Mouse (Mus musculus): Measurements from ENCODE around the gene E130114P18Rik. TPM values are rescaled to one million over a fixed set of nuclear protein-coding genes. Genes with fewer than 3 reads are reported as not detected.
A peak's percentile ranks its signal among the peaks of the same experiment; 100 is the strongest.

The E130114P18Rik gene
- polyA plus RNA-seq, 1 experiment from 2014 or later = 26.3 TPM

DNA sequence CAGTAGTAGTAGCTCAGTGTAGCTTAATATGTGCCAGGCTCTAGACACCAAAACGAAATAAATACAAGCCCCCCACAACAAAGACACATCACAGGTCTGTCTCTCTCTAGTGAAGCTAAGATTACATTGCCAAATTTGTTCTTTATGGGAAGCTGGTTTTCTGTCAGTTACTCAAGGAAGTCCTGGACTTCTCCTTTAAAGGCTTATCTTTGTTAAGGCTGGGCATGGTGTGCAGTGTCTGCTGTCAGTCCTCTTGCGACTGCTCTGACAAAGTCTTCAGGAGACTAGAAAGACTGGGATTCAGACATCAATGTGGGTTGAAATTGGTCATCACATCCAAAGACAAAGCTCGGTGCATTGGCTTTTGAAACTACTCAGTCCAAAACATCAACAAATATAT, 31.0 kb upstream of the E130114P18Rik start:
- H3K4me2 ChIP-seq (replicated peaks) = no peak overlapping the region
- no peaks in the 10 kb centered on the region for H3K27me3 ChIP-seq (ENCODE audit: control insufficient read depth, insufficient read depth, low read length)
- no peak overlapping the region for H3K9ac ChIP-seq
- H3K36me3 ChIP-seq (replicated peaks; ENCODE audit: control insufficient read depth, insufficient read depth) = no peaks in the 10 kb centered on the region
- WGBS = 91% methylated on average over 3 of the region's 3 CpGs
- no peaks in the 10 kb centered on the region for H3K9me3 ChIP-seq (ENCODE audit: control insufficient read depth, low read length)
- peaks cover 11% of the 10 kb centered on the region for H3K4me1 ChIP-seq (replicated peaks; ENCODE audit: control insufficient read depth, insufficient read depth, low read length)
- no peak for DNase-seq (ENCODE audit: low spot score)
- H3K27ac ChIP-seq = no peak overlapping the region
- no peak for ATAC-seq (ENCODE audit: low FRiP score)
- no peak overlapping the region for H3K4me3 ChIP-seq (replicated peaks; ENCODE audit: low read length)

DNA sequence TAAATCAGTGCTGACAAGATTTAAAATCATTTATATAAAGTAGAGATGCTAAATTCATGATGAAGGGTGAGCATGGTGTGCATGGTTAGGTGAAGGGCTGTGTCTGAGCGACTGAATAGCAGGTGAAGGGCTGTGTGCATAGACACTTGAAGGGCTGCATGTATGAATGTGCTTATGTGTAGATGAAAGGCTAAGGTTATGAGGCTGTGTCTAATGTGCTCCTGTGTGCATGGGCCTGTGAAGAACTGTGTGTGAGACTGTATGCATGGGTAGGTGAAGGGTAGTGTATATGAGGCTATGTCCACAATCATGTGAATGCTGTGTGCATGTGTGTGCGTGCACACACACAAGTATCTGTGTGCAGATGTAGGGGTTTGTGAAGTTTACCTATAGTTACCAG, 29.0 kb upstream of the E130114P18Rik start:
- Histone ChIP-seq H3K4me2 (replicated peaks) (no peak overlapping the region), H3K9ac (no peak overlapping the region), H3K36me3 (replicated peaks; ENCODE audit: control insufficient read depth, insufficient read depth) (no peaks in the 10 kb centered on the region), H3K4me3 (replicated peaks; ENCODE audit: low read length) (no peak overlapping the region), H3K27me3 (ENCODE audit: control insufficient read depth, insufficient read depth, low read length) (no peaks in the 10 kb centered on the region), H3K9me3 (ENCODE audit: control insufficient read depth, low read length) (peaks cover 8% of the 10 kb centered on the region; the same call in 1 of the 2 replicates), H3K27ac (peak overlapping the region; percentile 26; the same call in 1 of the 2 replicates), H3K4me1 (replicated peaks; ENCODE audit: control insufficient read depth, insufficient read depth, low read length) (peaks cover 11% of the 10 kb centered on the region)
- ATAC-seq (ENCODE audit: low FRiP score) (no peak), DNase-seq (ENCODE audit: low spot score) (no peak)
- 79% methylated on average over 2 of the region's 2 CpGs for WGBS

- ATAC-seq (ENCODE audit: low FRiP score) = peak; percentile 65; the same call in 1 of the 2 replicates
- Histone ChIP-seq H3K4me1 (replicated peaks; ENCODE audit: control insufficient read depth, insufficient read depth, low read length) (peaks cover 11% of the 10 kb centered on the region), H3K9ac (no peak overlapping the region), H3K27ac (no peak overlapping the region), H3K9me3 (ENCODE audit: control insufficient read depth, low read length) (peaks cover 8% of the 10 kb centered on the region; the same call in 1 of the 2 replicates), H3K4me3 (replicated peaks; ENCODE audit: low read length) (no peak overlapping the region), H3K27me3 (ENCODE audit: control insufficient read depth, insufficient read depth, low read length) (no peaks in the 10 kb centered on the region), H3K4me2 (replicated peaks) (no peak overlapping the region), H3K36me3 (replicated peaks; ENCODE audit: control insufficient read depth, insufficient read depth) (no peaks in the 10 kb centered on the region)
- WGBS = 26% methylated on average over 7 of the region's 7 CpGs
- no peak for DNase-seq (ENCODE audit: low spot score)
Measured at GRCm38 (mm10) chr4:97805896-97806808, 28.3 kb upstream of the E130114P18Rik start.

DNA sequence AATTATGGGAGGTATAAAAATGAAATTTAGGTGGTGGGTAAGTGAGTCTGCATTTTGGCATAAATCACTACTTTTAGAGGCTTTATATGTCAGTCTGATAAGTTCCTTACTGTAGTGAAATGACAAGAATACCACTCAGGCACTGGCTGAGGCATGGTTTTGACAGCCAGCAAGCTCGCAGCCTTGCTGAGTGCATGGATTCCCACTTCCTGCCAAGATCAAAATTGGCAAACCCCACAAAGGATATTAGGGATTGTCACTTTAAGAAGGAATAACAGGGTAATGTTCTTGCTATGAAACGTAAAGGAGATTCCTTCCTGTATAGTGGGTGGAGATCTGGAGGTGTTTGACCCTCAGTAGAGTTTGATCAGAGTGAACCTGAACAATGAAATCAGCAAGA, 27.4 kb upstream of the E130114P18Rik start:
- Histone ChIP-seq H3K27ac (no peak overlapping the region), H3K9ac (no peak overlapping the region), H3K4me1 (replicated peaks; ENCODE audit: control insufficient read depth, insufficient read depth, low read length) (peaks cover 10% of the 10 kb centered on the region), H3K4me2 (replicated peaks) (no peak overlapping the region; the same call in 1 of the 2 replicates), H3K27me3 (ENCODE audit: control insufficient read depth, insufficient read depth, low read length) (no peaks in the 10 kb centered on the region), H3K9me3 (ENCODE audit: control insufficient read depth, low read length) (peaks cover 8% of the 10 kb centered on the region; the same call in 1 of the 2 replicates), H3K36me3 (replicated peaks; ENCODE audit: control insufficient read depth, insufficient read depth) (no peaks in the 10 kb centered on the region), H3K4me3 (replicated peaks; ENCODE audit: low read length) (no peak overlapping the region)
- 34% methylated on average over 2 of the region's 2 CpGs for WGBS
- DNase-seq (ENCODE audit: low spot score) = no peak
- ATAC-seq (ENCODE audit: low FRiP score) = no peak

DNA sequence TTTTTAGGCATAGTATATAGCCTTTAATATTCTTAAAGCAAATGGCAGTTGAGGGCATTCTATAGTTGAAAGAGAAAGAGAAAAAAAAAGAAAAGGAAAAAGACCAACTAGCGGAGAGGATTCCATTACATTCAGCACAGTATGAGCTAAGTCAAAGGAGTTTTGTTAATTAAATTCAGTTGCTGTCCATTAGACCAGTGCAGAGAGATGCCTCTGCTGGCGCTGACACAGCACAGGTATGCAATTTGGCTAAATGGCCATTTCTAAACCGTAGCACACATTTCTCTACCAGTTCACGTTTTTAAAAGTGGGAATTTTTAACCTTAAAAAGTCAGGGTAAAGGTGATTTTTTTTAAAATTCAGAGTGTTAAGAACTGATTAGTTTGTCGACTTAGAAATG, 26.8 kb upstream of the E130114P18Rik start:
- Histone ChIP-seq H3K4me1 (replicated peaks; ENCODE audit: control insufficient read depth, insufficient read depth, low read length) (peaks cover 4% of the 10 kb centered on the region), H3K9me3 (ENCODE audit: control insufficient read depth, low read length) (peaks cover 8% of the 10 kb centered on the region; the same call in 1 of the 2 replicates), H3K36me3 (replicated peaks; ENCODE audit: control insufficient read depth, insufficient read depth) (no peaks in the 10 kb centered on the region), H3K4me3 (replicated peaks; ENCODE audit: low read length) (no peak overlapping the region), H3K27ac (no peak overlapping the region), H3K9ac (no peak overlapping the region), H3K27me3 (ENCODE audit: control insufficient read depth, insufficient read depth, low read length) (no peaks in the 10 kb centered on the region), H3K4me2 (replicated peaks) (no peak overlapping the region)
- WGBS = 59% methylated on average over 5 of the region's 5 CpGs
- ATAC-seq (ENCODE audit: low FRiP score) (no peak), DNase-seq (ENCODE audit: low spot score) (no peak)

- WGBS = 47% methylated on average over 3 of the region's 3 CpGs
- Histone ChIP-seq H3K4me3 (replicated peaks; ENCODE audit: low read length) (no peak overlapping the region), H3K27me3 (ENCODE audit: control insufficient read depth, insufficient read depth, low read length) (no peaks in the 10 kb centered on the region), H3K36me3 (replicated peaks; ENCODE audit: control insufficient read depth, insufficient read depth) (no peaks in the 10 kb centered on the region), H3K4me1 (replicated peaks; ENCODE audit: control insufficient read depth, insufficient read depth, low read length) (peaks cover 4% of the 10 kb centered on the region; the same call in 1 of the 2 replicates), H3K9me3 (ENCODE audit: control insufficient read depth, low read length) (peaks cover 8% of the 10 kb centered on the region; the same call in 1 of the 2 replicates), H3K4me2 (replicated peaks) (no peak overlapping the region), H3K27ac (no peak overlapping the region), H3K9ac (no peak overlapping the region)
- no peak for DNase-seq (ENCODE audit: low spot score)
- ATAC-seq (ENCODE audit: low FRiP score) = no peak
Measured at GRCm38 (mm10) chr4:97803791-97804190, 25.9 kb upstream of the E130114P18Rik start.

- no peak overlapping the region for H3K27ac ChIP-seq
- no peak for ATAC-seq (ENCODE audit: low FRiP score)
Measured at GRCm38 (mm10) chr4:97796505-97796904, 18.6 kb upstream of the E130114P18Rik start.

DNA sequence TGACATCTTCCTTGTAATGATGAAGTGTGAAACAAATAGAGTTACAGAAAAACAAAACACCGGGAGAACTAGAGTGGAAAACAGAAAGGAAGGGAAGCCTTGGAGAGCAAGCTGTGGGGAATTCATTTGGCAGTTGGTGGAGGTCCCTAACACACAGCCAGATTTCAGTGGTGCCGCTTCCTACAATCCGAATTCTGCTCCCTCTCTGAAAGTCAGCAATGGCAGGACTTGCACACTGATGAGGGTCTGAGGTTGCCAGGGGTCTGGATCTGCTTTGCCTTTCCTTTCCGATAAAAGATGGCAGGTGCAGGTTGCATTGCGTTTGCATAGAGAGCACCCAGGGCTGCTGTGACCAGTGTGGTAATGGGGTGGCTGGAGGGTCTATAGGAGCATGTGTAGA, 18.1 kb upstream of the E130114P18Rik start:
- Histone ChIP-seq H3K9ac (no peak overlapping the region), H3K4me1 (replicated peaks; ENCODE audit: control insufficient read depth, insufficient read depth, low read length) (peaks cover 14% of the 10 kb centered on the region; the same call in 1 of the 2 replicates), H3K27ac (0 out of 2 replicates have a peak overlapping the region, but pooled peaks have one; percentile 9), H3K9me3 (ENCODE audit: control insufficient read depth, low read length) (no peaks in the 10 kb centered on the region), H3K36me3 (replicated peaks; ENCODE audit: control insufficient read depth, insufficient read depth) (no peaks in the 10 kb centered on the region), H3K4me2 (replicated peaks) (no peak overlapping the region), H3K4me3 (replicated peaks; ENCODE audit: low read length) (no peak overlapping the region), H3K27me3 (ENCODE audit: control insufficient read depth, insufficient read depth, low read length) (no peaks in the 10 kb centered on the region)
- DNase-seq (ENCODE audit: low spot score) (no peak), ATAC-seq (ENCODE audit: low FRiP score) (no peak)
- 59% methylated on average over 5 of the region's 5 CpGs for WGBS

More at GRCm38 (mm10) chr4:97796505-97796904, 18.6 kb upstream of the E130114P18Rik start:
- Histone ChIP-seq H3K4me1 (replicated peaks; ENCODE audit: control insufficient read depth, insufficient read depth, low read length) (peaks cover 14% of the 10 kb centered on the region; the same call in 1 of the 2 replicates), H3K36me3 (replicated peaks; ENCODE audit: control insufficient read depth, insufficient read depth) (no peaks in the 10 kb centered on the region), H3K9ac (no peak overlapping the region), H3K27me3 (ENCODE audit: control insufficient read depth, insufficient read depth, low read length) (no peaks in the 10 kb centered on the region), H3K4me3 (replicated peaks; ENCODE audit: low read length) (no peak overlapping the region), H3K9me3 (ENCODE audit: control insufficient read depth, low read length) (no peaks in the 10 kb centered on the region), H3K4me2 (replicated peaks) (no peak overlapping the region)
- DNase-seq (ENCODE audit: low spot score) = no peak
- WGBS = 79% methylated on average over 10 of the region's 10 CpGs

- DNase-seq (ENCODE audit: low spot score) = no peak
- Histone ChIP-seq H3K27ac (no peak overlapping the region), H3K4me1 (replicated peaks; ENCODE audit: control insufficient read depth, insufficient read depth, low read length) (peaks cover 14% of the 10 kb centered on the region; the same call in 1 of the 2 replicates), H3K36me3 (replicated peaks; ENCODE audit: control insufficient read depth, insufficient read depth) (no peaks in the 10 kb centered on the region), H3K4me2 (replicated peaks) (no peak overlapping the region), H3K9ac (no peak overlapping the region), H3K4me3 (replicated peaks; ENCODE audit: low read length) (no peak overlapping the region), H3K9me3 (ENCODE audit: control insufficient read depth, low read length) (no peaks in the 10 kb centered on the region), H3K27me3 (ENCODE audit: control insufficient read depth, insufficient read depth, low read length) (no peaks in the 10 kb centered on the region)
- no peak for ATAC-seq (ENCODE audit: low FRiP score)
- WGBS = 82% methylated on average over 4 of the region's 4 CpGs
Measured at GRCm38 (mm10) chr4:97794865-97795264, 17.0 kb upstream of the E130114P18Rik start.
